Mouse (Mus musculus): ENCODE measurements around the gene Bricd5.
A peak's percentile ranks its signal among the peaks of the same experiment; 100 is the strongest.

Gene Bricd5

DNA sequence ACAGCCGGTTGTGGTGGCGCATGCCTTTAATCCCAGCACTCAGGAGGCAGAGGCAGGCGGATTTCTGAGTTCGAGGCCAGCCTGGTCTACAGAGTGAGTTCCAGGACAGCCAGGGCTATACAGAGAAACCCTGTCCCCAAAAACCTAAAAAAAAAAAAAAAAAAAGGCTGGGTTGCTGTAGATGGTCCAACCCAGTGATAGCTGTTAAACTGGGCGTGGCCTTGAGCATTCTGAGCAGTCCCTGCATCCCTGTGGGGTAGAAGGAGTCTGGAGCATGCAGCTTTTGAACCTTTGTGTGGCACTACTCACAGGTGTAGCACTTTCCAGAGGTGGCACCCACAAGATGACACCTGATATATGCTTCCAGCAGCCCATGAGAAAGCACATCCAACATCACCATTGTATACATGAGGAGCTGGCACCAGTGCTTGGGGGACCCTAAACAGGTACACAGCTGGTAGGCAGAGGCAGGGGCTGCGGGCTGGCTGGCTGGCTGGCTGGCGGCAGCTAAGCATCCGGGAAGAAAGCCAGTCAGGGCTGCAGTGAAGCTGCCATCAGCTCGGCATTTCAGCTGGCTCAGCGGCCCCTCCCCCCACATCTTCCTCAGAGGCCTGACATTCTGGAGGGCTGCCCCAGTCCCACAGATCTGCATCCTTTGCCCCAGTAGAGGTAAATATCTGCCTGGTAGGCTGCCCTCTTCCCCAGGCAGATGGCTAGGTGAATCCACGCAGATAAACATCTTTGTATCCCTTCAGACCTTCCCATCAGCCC, 11.6 kb downstream of the Bricd5 start:
- no peak for DNase-seq (ENCODE audit: low spot score in 2 of 2)

DNA sequence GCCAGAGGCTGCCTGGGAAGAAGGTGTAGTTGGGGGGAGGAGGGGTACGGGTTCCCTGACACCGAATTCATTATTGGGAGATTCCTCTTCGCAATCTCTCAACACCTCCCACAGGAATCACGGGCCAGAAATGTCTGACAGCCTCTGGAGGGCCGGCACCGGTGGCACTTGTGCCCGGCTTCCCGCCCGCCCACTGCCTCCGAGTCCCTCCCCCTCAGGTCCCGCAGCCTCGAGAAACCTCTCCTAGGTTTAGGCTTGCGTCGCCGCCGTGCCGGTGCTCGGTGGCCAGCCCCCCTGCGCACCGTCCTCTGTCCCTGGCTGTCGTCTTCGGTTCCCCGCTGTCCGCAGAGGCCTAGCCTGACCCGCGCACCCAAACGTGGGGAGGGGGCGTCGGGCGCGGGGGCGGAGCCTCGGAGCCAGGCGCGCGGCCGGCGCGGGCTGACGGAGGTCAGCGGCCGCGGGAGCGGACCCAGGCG, 14.5 kb downstream of the Bricd5 start, which contains the start of gene Caskin1:
Gene Caskin1 (plus strand): TSS at position 416 of the 476 bp plus-strand sequence.
- DNase-seq (ENCODE audit: low spot score in 2 of 2) = no peak

DNA sequence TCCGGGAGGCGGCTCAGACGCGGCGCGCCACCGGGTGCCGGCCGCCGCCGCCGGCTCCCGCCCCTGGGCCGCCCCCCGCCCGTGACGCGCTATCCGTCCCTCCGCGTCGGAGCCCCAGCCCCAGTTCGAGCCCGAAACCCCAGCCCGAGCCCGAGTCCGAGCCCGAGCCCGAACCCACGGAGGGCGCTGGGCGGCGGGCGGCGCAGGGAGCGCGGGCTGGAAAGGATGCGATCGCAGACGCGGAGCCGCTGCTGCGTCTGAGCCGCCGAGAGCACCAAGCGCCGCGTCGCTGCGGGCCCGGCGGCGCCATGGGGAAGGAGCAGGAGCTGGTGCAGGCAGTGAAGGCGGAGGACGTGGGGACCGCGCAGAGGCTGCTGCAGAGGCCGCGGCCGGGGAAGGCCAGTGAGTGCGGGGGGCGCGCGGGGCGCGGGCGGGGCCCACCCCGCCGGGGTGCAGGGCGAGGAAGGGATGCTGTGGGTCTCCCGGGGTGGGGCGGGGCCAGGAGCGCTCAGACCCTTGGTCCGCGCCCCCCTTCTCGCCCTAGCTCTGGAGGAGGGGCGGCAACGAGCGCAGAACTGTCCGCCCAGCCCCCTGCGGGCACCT, 15.1 kb downstream of the Bricd5 start:
- DNase-seq (ENCODE audit: low spot score in 2 of 2) = no peak

- no peak for DNase-seq (ENCODE audit: low spot score in 2 of 2)
Observed at GRCm38 (mm10) chr17:24489265-24490030, 15.8 kb downstream of the Bricd5 start.

GRCm38 (mm10) chr17:24490399-24490798, 16.7 kb downstream of the Bricd5 start:
- no peak for DNase-seq (ENCODE audit: low spot score in 2 of 2)

GRCm38 (mm10) chr17:24494627-24495335, 21.1 kb downstream of the Bricd5 start:
- peak in 1 of 2 experiments; percentile 58 for DNase-seq (ENCODE audit: low spot score in 2 of 2)

GRCm38 (mm10) chr17:24495443-24495842, 21.8 kb downstream of the Bricd5 start:
- peak in 1 of 2 experiments; percentile 46 for DNase-seq (ENCODE audit: low spot score in 2 of 2)

- DNase-seq (ENCODE audit: low spot score in 2 of 2) = peak in 1 of 2 experiments; percentile 5
Observed at GRCm38 (mm10) chr17:24496026-24496425, 22.3 kb downstream of the Bricd5 start.

- no peak for DNase-seq (ENCODE audit: low spot score in 2 of 2)
Observed at GRCm38 (mm10) chr17:24502208-24502607, 28.5 kb downstream of the Bricd5 start.

DNA sequence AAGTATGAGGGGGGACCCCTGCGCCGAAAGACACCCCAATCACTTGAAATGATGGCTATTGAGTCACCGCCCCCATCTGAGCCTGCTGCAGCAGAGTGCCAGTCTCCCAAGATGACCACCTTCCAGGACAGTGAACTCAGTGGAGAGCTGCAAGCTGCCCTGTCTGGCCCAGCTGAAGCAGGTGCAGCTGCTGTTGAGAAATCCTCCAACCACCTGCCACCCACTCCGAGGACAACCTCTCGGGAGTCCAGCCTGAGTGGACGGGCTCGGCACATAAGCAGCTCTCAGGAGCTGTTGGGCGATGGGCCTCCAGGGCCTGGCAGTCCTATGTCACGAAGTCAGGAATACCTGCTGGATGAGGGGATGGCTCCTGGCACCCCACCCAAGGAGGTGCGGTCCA, 30.4 kb downstream of the Bricd5 start:
- no peak for DNase-seq (ENCODE audit: low spot score in 2 of 2)

DNA sequence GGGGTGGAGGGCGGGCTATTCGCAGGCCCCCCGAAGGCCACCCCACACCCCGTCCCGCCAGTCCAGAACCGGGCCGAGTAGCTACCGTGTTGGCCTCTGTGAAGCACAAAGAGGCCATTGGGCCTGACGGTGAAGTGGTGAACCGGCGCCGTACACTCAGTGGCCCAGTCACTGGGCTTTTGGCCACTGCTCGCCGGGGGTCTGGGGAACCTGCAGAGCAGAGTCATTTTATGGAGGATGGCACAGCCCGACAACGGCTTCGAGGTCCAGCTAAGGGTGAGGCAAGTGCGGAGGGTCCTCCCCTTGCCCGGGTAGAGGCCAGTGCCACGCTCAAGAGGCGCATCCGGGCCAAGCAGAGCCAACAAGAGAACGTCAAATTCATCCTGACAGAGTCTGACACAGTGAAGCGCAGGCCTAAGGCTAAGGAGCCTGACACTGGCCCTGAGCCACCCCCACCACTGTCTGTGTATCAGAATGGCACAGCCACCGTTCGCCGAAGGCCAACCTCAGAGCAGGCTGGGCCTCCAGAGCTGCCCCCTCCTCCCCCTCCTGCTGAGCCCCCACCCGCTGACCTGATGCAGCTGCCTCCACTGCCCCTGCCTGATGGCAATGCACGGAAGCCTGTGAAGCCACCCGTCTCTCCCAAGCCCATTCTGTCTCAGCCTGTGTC, 31.7 kb downstream of the Bricd5 start:
- no peak for DNase-seq (ENCODE audit: low spot score in 2 of 2)

- no peak for DNase-seq (ENCODE audit: low spot score in 2 of 2)
Observed at GRCm38 (mm10) chr17:24506332-24507070, 32.8 kb downstream of the Bricd5 start.

DNA sequence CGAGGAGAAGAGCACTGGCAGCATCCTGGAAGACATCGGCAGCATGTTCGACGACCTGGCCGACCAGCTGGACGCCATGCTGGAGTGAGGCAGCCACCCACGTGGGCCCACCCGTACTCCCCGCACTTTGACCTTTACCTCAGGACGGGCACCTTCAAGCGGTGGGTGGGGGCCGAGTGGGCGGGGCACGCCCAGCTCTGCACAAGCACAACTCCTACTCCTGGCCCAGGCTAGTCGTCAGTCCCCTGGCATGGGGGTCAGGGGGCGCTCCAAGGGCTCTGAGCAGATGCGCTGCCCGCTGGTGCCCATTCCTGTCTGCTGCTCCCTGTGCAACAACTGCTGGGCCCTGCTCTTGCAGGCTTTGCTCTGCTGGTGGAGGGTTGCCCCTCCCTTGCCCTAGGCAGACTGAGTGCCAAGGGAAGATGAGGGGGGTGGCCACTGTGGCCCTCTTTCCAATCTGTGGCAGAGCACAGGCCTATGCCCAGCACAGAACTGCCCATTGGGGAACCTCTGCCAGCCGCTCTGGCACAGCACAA, 33.5 kb downstream of the Bricd5 start:
- no peak for DNase-seq (ENCODE audit: low spot score in 2 of 2)

DNA sequence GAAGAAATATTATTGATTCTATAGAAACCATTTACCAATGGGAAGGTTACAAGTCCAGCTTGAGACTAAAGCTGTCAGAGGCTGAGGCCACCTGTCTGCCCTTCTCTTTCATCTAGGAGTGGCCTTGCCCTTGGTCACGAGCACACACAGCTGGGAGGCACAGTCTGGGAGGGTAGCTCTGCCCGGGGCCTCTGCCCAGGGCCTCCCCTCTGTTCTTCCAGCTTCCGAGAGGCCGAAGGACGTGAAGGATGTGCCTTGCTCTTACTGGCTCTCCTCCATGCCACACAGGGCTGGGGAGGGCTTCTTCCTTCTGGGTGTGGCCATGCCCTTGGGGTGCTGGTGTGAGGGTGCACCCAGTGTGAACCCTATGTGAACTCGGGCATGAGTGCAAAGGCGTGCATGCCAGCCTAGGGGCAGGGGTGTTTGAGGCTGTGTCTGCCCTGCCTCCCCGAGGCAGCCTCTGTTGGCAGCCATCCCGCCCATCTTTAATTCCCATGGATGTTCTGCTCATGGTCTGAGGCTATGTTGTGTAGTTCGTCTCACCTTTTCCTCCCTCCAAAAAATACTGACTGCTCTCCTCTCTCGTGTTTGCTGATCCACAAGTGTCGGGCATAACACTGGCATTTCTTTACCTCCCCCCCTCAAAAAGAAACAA, 34.2 kb downstream of the Bricd5 start:
- DNase-seq (ENCODE audit: low spot score in 2 of 2) = no peak

- peak in 1 of 2 experiments; percentile 78 for DNase-seq (ENCODE audit: low spot score in 2 of 2)
Observed at GRCm38 (mm10) chr17:24513609-24514008, 39.9 kb downstream of the Bricd5 start.

GRCm38 (mm10) chr17:24514270-24515257, 40.9 kb downstream of the Bricd5 start:
- DNase-seq (ENCODE audit: low spot score in 2 of 2) = no peak

- no peak for DNase-seq (ENCODE audit: low spot score in 2 of 2)
Observed at GRCm38 (mm10) chr17:24520450-24520849, 46.8 kb downstream of the Bricd5 start.

GRCm38 (mm10) chr17:24524734-24525133, 51.0 kb downstream of the Bricd5 start:
- DNase-seq (ENCODE audit: low spot score in 2 of 2) = no peak
